Mouse (Mus musculus): Measurements from ENCODE around the gene Gzmd.

- no peak for TF ChIP-seq CTCF (IDR thresholded peaks at IDR 0.05; ENCODE audit: borderline replicate concordance, control insufficient read depth, extremely low read depth, insufficient read depth, low read length, poor library complexity)
- TF ChIP-seq POLR2A (IDR thresholded peaks at IDR 0.05; ENCODE audit: control insufficient read depth, extremely low read depth, insufficient read depth, low read length, poor library complexity) = no peak
Observed at GRCm38 (mm10) chr14:56123516-56123915, 8.9 kb downstream of the Gzmd start.

All from thymus, adult 2 months (tissue).